Comparison of ENCODE assay signal across 25 mouse cellular contexts in genomic region chr10:17660836-17661452, GRCm38 (mm10).
DNase-seq lines count a peak whose midpoint lies in the region; ATAC-seq lines count a peak whose summit lies in the region.
"Had no signal": no experiment of that assay in that cellular context is flagged by ENCODE, and none has a peak within 500 bp of the region (broad histone marks: within the 10 kb centered on the region; RNA-seq: fewer than 3 reads in every experiment).

No protein-coding gene starts in this region.

- 90% methylated on average over 5 of the region's 5 CpGs for WGBS in forebrain, embryonic 10.5 days

- intact Hi-C loops in heart, postnatal 25 days (cut with DNase I): no loop called here

- no peaks in the 10 kb centered on the region for H3K36me3 ChIP-seq in forebrain, embryonic 10.5 days (replicated peaks)
- H3K36me3 ChIP-seq: hindbrain, embryonic 15.5 days; intestine, embryonic 15.5 days; limb, embryonic 13.5 days; liver, embryonic 13.5 days; midbrain, embryonic 15.5 days; neural tube, embryonic 15.5 days had no signal

- H3K27me3 ChIP-seq in forebrain, embryonic 10.5 days (ENCODE audit: poor library complexity, severe bottlenecking): no peaks in the 10 kb centered on the region; the same call in 1 of the 2 replicates
- H3K27me3 ChIP-seq: hindbrain, embryonic 15.5 days; intestine, embryonic 15.5 days; limb, embryonic 13.5 days; liver, embryonic 13.5 days; megakaryocyte, embryonic 14.5 days; midbrain, embryonic 15.5 days; neural tube, embryonic 15.5 days; Patski had no signal

- no peak overlapping the region for H3K4me3 ChIP-seq in forebrain, embryonic 10.5 days
- H3K4me3 ChIP-seq: hindbrain, embryonic 15.5 days; intestine, embryonic 15.5 days; limb, embryonic 13.5 days; liver, embryonic 13.5 days; megakaryocyte, embryonic 14.5 days; midbrain, embryonic 15.5 days; neural tube, embryonic 15.5 days had no signal

- no peaks in the 10 kb centered on the region for H3K9me3 ChIP-seq in forebrain, embryonic 10.5 days
- H3K9me3 ChIP-seq: hindbrain, embryonic 15.5 days; intestine, embryonic 15.5 days; limb, embryonic 13.5 days; liver, embryonic 13.5 days; megakaryocyte, embryonic 14.5 days; midbrain, embryonic 15.5 days; neural tube, embryonic 15.5 days had no signal

- H3K4me1 ChIP-seq in forebrain, embryonic 10.5 days: peaks cover 14% of the 10 kb centered on the region
- H3K4me1 ChIP-seq: hindbrain, embryonic 15.5 days; midbrain, embryonic 15.5 days had no signal

- ATAC-seq in monocyte, adult 5-6 weeks (replicated peaks; ENCODE audit: insufficient number of reproducible peaks, low FRiP score, low TSS enrichment, poor library complexity, severe bottlenecking): peak; percentile 81
- ATAC-seq: intestine, embryonic 15.5 days; midbrain, embryonic 15.5 days; Patski had no signal

- DNase-seq in heart, adult 11 months: peak; percentile 93
- DNase-seq in heart, postnatal 25 days (ENCODE audit: low spot score): no peak
- peak; percentile 9 to 23 for DNase-seq in B cell, adult 2 months
- DNase-seq in c-Kit-positive CD71-negative TER-119-negative erythroid progenitor cells, embryonic 14.5 days (ENCODE audit: low read depth): peak; percentile 38
- DNase-seq in left cerebral cortex, adult 8-10 months (ENCODE audit: low spot score in 2 of 2): no peak
- no peak for DNase-seq in gastrocnemius, postnatal 25 days
- DNase-seq in forebrain, embryonic 10.5 days (ENCODE audit: extremely low spot score, low spot score): no peak
- DNase-seq: adrenal gland, adult 8-10 months; cerebellum, adult 11-12 months; cerebellum, postnatal 14 days; embryo, embryonic 11 days; kidney, adult 9 months; kidney, postnatal 36 days; liver, embryonic 13.5 days; lung, embryonic 14.5 days; right cerebral cortex, postnatal 25 days; thymus, postnatal 14 days had no signal

- no peak overlapping the region for H3K27ac ChIP-seq in forebrain, embryonic 10.5 days
- H3K27ac ChIP-seq: hindbrain, embryonic 15.5 days; intestine, embryonic 15.5 days; limb, embryonic 13.5 days; liver, embryonic 13.5 days; midbrain, embryonic 15.5 days; neural tube, embryonic 15.5 days had no signal

Comparison
In these comparisons a context has a peak if more than half of its experiments do, and no peak if none do; other contexts are left out.
1. DNase-seq: peak in heart, adult 11 months (single experiment), B cell, adult 2 months (2 of 2) and c-Kit-positive CD71-negative TER-119-negative erythroid progenitor cells, embryonic 14.5 days (single experiment); none in heart, postnatal 25 days (single experiment), left cerebral cortex, adult 8-10 months (0 of 2), gastrocnemius, postnatal 25 days (single experiment) and forebrain, embryonic 10.5 days (single experiment).